Mouse (Mus musculus): ENCODE measurements around the gene Gpm6b.

DNA sequence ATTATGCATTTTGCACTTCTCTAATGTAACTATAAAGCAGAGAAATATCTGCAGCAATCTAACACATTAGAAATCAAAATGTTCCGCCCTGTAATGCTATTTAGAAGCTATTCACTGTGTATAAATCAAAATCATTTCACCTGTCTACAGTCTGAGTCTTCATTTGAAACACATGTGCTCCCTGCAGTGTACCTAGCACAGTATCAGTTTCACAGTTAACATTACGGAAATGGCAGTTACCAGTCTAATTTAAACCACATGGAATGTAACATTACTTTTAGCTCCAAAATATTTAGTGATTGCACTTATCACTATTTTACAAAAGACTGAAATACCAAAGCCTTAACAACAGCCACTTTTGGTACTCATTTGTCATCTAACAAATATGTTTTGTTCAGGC is 196.1 kb downstream of the Gpm6b start:
- TF ChIP-seq POLR2AphosphoS5 (IDR thresholded peaks at IDR 0.05; ENCODE audit: insufficient replicate concordance, low read depth, low read length) (no peak), GATA1 (IDR thresholded peaks at IDR 0.05; ENCODE audit: borderline replicate concordance, low read length) (no peak)
